Mouse (Mus musculus): ENCODE measurements around the gene Rbm47.

Gene Rbm47

DNA sequence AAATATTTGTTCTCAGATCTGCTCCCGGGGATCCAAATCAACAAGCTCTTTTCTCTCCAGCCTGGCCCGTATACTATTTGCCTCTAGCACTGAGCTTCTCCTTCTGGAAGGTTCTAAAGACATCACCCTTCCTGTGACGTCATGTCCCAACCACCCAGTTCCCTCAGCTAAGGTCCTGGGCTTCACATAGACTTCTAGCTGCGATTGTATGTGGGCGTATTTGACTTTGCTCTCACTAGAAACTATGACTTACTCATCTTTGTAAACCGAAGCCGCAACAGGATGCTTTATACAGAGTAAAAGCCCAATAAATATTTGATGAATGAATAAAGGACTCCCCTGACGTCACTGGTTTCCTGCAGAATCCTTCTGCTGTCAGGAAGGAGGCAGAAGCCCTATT lies 7.2 kb downstream of the Rbm47 start:
- DNase-seq (ENCODE audit: low read depth, low spot score), result no peak

DNA sequence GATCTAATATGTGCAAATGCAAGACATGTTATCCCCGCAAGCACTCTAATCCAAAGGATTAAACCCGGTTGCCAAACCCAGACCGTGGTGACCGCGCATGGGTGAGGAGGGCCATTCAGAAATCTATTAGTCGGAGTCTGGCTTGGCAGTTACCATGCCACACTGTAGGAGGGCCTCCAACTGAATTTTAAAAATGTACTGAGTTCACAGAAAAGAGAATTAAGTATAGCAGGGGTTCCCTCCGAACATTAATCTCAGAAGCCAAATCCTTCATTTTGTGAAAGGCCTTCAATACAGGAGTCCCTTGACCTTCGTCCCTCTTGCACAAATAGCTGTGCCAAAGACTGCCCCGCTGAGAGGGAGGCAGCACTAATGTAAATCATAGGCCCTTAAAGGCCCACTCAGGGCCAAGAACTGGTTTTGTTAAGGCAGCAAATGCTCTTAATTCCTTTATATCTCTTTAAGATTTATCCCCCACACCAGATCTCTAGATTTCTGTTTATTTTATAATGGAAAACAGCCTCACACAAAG lies 16.4 kb downstream of the Rbm47 start:
- DNase-seq (ENCODE audit: low read depth, low spot score), result no peak

GRCm38 (mm10) chr5:66154616-66155015 lies 18.3 kb downstream of the Rbm47 start:
- DNase-seq (ENCODE audit: low read depth, low spot score), result no peak

DNA sequence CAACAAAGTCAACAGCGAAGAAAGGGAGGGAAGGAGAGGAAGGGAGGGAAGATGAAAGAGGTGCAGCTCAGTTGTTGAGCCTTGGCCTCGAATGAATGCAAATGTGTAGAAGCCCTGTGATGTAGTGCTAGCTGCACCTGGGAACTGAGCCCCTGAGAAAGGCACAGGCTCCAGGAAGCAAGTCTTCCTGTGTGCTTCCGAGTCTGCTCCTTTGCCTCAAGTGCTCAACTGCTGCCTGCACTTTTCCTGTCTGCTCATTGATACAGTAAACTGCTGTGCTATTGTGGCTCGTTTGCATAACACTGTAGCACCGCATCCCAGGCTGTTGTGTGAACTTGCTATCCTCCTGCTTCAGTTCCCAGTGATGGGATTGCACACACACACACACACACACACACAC lies 19.4 kb downstream of the Rbm47 start:
- DNase-seq (ENCODE audit: low read depth, low spot score), result peak; percentile 73

GRCm38 (mm10) chr5:66151301-66152188 lies 21.4 kb downstream of the Rbm47 start:
- DNase-seq (ENCODE audit: low read depth, low spot score), result peak; percentile 91

DNA sequence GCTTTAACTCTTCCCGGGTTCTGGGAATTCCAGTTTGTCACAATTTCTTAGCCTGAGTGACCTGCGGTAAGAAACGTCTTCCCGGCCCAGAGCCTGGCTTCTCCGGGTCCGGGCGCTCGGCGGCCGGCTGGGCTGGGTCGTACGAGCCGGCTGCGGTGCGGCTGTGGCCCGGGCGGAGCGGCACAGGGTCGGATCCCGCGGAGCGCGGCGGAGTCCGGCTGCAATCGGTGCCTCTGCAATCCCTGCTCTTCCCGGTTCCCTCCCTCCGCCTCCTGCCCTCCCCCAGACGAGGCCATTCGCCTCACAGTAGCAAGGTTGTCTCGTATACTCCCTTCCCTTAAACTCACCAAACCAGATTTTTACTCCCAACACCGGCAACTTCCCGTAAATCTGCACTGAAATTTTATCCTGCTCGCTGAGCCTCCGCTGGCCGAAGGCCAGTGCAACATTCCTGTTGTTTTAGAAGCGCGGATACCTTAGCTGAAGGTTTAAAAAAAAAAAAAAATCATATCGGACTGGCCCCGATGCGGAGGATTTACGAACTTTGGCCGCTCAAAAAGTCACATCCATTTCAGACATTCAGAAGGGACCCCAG lies 22.1 kb downstream of the Rbm47 start:
- DNase-seq (ENCODE audit: low read depth, low spot score), result peak; percentile 66

DNA sequence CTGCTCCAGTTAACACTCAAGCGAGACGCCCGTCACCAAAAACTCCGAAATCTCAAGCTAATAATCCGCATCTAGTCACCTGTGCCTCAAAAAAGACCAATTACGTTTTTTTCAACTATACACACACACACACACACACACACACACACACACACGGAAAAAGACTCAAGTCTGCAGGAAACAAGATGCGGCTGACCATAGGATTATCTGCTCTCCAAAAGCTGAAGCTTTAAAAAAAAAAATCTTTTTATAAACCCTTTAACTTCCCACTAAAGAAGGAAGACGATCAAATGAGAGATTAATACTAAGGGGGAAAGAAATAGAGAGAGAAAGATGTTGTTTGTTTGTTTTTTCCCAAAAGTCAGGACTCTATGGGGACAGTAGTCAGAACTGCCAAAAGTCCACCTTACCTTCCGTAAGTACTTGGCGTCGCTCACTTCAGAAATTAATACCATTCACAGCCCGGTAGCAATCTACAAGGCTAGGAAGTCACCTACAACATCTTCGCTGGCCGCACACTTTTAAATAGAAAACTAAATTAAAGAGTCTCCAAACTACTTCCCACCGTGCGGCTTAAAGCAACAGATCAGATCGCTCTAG lies 22.7 kb downstream of the Rbm47 start:
- DNase-seq (ENCODE audit: low read depth, low spot score), result no peak

DNA sequence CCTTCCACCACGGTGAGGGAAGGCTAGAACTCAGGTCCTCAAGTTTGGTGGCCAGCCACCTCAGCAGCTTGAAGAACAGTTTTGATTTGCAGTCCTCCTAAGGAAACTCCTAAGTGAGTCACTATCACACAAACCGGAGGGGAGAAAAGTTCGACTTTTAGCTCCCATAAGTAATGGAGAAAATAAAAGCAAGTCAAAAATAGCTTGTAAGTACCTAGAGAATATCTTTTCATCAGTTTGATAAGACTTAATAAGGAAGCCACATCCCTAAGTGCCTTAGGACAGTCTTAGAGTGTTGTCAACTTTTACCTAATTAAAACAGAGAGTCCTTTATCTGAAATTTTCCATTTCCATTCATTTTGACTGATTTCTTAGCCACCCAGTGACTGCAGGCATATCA lies 23.3 kb downstream of the Rbm47 start:
- DNase-seq (ENCODE audit: low read depth, low spot score), result no peak

GRCm38 (mm10) chr5:66149111-66149510 lies 23.8 kb downstream of the Rbm47 start:
- DNase-seq (ENCODE audit: low read depth, low spot score), result no peak

- no peak for DNase-seq (ENCODE audit: low read depth, low spot score)
Measured at GRCm38 (mm10) chr5:66147313-66147712, 25.6 kb downstream of the Rbm47 start.

DNA sequence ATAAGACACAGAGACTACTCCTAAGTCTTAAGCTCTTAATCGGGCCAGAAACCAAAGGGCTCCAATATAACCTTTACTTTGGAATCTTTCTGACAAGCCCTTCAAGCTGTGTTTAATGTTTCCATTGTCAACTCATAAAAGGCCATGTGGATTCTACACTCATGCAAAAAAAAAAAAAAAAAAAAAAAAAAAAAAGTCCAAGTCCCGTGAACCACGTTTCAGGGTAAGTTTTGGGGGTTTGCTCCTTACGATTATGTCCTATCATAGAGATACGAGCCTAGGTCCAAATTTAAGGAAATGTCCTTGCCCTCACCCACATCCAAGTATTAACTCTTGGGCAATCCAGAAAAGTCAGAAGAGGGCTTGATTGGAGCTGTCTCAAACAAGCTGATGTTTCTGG lies 27.3 kb downstream of the Rbm47 start:
- no peak for DNase-seq (ENCODE audit: low read depth, low spot score)

DNA sequence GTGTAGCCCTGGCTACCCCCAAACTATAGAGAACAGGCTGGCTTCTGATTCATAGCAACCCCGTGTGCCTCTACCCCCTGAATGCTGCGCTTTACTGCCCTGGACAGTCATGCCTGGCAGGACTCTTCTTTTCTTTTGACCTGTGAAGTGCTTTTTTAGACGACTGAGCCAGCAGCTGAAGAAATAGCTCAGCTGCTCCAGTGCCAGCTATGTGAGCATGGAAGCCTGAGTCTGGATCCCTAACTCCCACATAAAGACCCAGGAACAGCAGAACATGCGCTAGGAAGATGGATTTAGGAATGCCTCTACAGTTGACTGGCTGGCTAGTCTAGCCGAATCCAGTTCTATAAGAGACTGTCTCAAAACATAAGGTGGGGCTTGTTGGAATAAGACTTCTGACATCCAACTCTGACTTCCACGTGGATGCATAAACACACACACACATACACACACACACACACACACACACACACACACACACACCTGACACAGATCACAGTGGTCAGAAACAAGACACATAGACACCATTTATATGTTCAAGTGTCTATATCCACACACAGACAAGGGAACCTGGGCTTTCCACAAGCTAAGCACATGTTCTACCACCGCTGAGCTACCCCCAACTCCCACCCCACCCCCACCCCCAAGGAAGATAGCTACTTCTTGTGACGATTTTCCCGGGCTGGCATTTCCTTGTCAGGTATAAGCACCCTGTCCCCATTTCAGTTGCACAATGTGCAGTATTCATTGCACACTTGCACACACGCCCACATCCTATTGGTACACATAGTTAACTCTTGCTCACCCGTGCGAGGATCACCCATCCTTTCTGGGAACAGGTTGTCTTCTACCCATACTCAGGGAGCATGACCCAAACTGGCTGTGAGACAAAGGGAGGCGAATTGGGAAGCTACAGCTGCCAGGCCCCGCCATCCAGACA lies 29.6 kb downstream of the Rbm47 start:
- no peak for DNase-seq (ENCODE audit: low read depth, low spot score)

GRCm38 (mm10) chr5:66141474-66141873 lies 31.4 kb downstream of the Rbm47 start:
- DNase-seq (ENCODE audit: low read depth, low spot score), result no peak

DNA sequence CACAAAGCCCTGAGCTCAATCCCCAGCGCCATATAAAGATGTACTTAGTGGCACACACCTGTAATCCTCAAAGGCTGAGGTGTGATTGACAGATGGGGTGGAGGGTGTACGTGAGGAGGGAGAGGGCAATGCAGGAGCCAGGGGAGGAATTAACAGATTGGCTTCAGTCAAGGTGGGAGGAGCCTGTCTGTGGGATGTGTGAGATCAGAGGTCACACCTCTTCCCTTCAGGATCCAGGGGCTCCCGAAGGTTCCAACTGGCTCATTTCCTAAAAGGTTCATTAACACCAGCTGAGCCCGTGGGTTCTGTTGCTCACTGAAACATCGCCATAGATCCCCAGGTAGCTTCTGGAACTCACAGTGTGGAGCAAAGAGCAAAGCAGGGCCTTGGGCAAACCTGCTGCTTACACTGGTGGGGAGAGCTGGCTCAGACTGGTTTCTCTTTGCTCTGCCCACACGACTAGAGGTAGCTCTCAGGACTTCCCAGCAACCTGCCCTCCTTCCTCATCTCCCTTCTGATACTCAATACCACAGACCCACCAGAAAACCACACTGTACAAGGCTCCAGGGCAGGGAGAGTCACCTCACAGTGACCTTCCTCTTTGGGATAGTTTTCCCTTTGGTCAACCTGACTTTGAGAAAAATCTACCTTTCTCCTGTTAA lies 33.2 kb downstream of the Rbm47 start:
- peak; percentile 70 for DNase-seq (ENCODE audit: low read depth, low spot score)

GRCm38 (mm10) chr5:66139171-66139570 lies 33.7 kb downstream of the Rbm47 start:
- DNase-seq (ENCODE audit: low read depth, low spot score), result no peak

GRCm38 (mm10) chr5:66138597-66138996 lies 34.3 kb downstream of the Rbm47 start:
- DNase-seq (ENCODE audit: low read depth, low spot score), result no peak

DNA sequence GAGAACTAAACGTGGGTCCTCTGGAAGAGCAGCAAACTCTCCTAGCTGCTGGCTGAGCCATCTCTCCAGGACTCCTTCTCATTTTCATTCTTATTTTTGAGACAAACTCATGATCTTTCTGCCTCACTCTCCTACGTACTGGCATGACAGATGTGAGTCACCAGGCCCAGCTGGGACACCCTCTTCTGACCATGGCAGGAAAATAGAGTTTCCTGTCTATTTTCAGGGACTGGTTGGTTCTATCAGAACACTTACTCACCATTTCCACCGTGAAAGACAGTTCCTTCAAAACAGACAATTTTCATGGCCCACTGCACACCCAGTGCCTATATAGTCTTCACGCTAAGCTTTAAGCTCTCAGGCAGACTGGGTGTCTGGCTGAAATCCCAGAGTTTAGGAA lies 35.7 kb downstream of the Rbm47 start:
- DNase-seq (ENCODE audit: low read depth, low spot score), result no peak

GRCm38 (mm10) chr5:66135853-66136210 lies 37.1 kb downstream of the Rbm47 start:
- no peak for DNase-seq (ENCODE audit: low read depth, low spot score)

DNA sequence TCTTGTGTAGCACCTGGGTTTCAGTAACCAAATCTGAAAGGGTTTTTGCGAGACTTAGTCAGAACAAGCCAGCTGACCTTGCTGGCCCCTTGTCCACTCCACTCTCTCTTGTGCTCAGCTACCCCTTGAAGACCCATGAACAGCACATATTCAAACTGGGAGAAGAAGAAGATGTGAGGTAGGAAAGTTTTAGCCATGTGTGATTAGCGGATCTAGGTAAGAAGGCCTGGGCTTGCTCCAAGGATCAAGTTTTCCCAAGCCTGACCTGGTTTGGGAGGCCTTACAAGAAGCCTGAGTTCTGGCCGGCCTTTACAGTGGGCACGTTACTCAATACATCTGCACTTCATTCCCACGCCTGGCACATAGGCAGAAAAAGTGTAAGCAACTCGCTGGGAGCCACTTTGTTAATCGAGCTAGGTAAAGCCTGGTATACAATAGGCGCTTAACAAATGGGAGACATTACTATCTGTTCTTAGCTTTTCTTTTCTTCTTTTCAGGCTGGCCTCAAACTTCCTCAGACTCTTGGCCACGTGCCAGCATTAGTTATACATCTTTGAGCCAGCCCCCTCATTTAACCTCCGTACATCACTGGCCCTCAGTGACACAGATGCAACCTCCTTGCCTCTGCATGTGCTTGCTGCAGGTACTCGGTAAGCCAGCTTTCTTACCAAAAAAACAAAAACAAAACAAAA lies 37.6 kb downstream of the Rbm47 start:
- DNase-seq (ENCODE audit: low read depth, low spot score), result no peak

GRCm38 (mm10) chr5:66134578-66134977 lies 38.3 kb downstream of the Rbm47 start:
- peak; percentile 69 for DNase-seq (ENCODE audit: low read depth, low spot score)

Measured in ZHBTc4 (cell line).